Mouse (Mus musculus): ENCODE results near the gene Macf1. TPM values are rescaled to one million over a fixed set of nuclear protein-coding genes. Genes with fewer than 3 reads are reported as not detected.

Gene Macf1
- polyA plus RNA-seq, 1 experiment: 60.4 TPM

GRCm38 (mm10) chr4:123313010-123313409 lies 371.1 kb downstream of the Macf1 start:
- H3K4me3 ChIP-seq (ENCODE audit: insufficient read depth, poor library complexity, severe bottlenecking): no peak overlapping the region
- TF ChIP-seq MAX (IDR thresholded peaks at IDR 0.05) (no peak), MYOG (IDR thresholded peaks at IDR 0.05; ENCODE audit: control insufficient read depth, extremely low read depth, insufficient read length) (no peak), MYOD1 (IDR thresholded peaks at IDR 0.05; ENCODE audit: control insufficient read depth, insufficient read length, low read depth) (no peak), FOSL1 (IDR thresholded peaks at IDR 0.05; ENCODE audit: insufficient read depth, low read length, poor library complexity, severe bottlenecking) (no peak)
- H3K27me3 ChIP-seq (ENCODE audit: control insufficient read depth, insufficient read depth, insufficient read length): no peaks in the 10 kb centered on the region
- no peak overlapping the region for H3ac ChIP-seq (ENCODE audit: control insufficient read depth, insufficient read length, low read depth)
- H3K79me3 ChIP-seq (ENCODE audit: low read depth): no peaks in the 10 kb centered on the region
- no peaks in the 10 kb centered on the region for H3K36me3 ChIP-seq (ENCODE audit: control insufficient read depth, insufficient read depth)
- no peaks in the 10 kb centered on the region for H3K79me2 ChIP-seq (ENCODE audit: control insufficient read depth, insufficient read depth)

- Histone ChIP-seq H3K36me3 (ENCODE audit: control insufficient read depth, insufficient read depth) (no peaks in the 10 kb centered on the region), H3K27me3 (ENCODE audit: control insufficient read depth, insufficient read depth, insufficient read length) (no peaks in the 10 kb centered on the region), H3K79me2 (ENCODE audit: control insufficient read depth, insufficient read depth) (no peaks in the 10 kb centered on the region), H3K4me3 (ENCODE audit: insufficient read depth, poor library complexity, severe bottlenecking) (no peak overlapping the region), H3K79me3 (ENCODE audit: low read depth) (no peaks in the 10 kb centered on the region), H3ac (ENCODE audit: control insufficient read depth, insufficient read length, low read depth) (no peak overlapping the region)
- TF ChIP-seq MYOG (IDR thresholded peaks at IDR 0.05; ENCODE audit: control insufficient read depth, extremely low read depth, insufficient read length) (no peak), CTCF (IDR thresholded peaks at IDR 0.05; ENCODE audit: control insufficient read depth, insufficient read depth, insufficient read length) (no peak), CEBPB (IDR thresholded peaks at IDR 0.05; ENCODE audit: low read depth) (no peak), MAX (IDR thresholded peaks at IDR 0.05) (no peak), USF1 (IDR thresholded peaks at IDR 0.05; ENCODE audit: low read depth) (no peak), FOSL1 (IDR thresholded peaks at IDR 0.05; ENCODE audit: insufficient read depth, low read length, poor library complexity, severe bottlenecking) (no peak)
These were observed 372.3 kb downstream of the Macf1 start for GRCm38 (mm10) chr4:123311845-123312244.

GRCm38 (mm10) chr4:123308292-123308691 lies 375.9 kb downstream of the Macf1 start:
- TF ChIP-seq FOSL1 (IDR thresholded peaks at IDR 0.05; ENCODE audit: insufficient read depth, low read length, poor library complexity, severe bottlenecking) (no peak), CTCF (IDR thresholded peaks at IDR 0.05; ENCODE audit: control insufficient read depth, insufficient read depth, insufficient read length) (no peak), MYOG (IDR thresholded peaks at IDR 0.05; ENCODE audit: control insufficient read depth, extremely low read depth, insufficient read length) (no peak), MYOD1 (IDR thresholded peaks at IDR 0.05; ENCODE audit: control insufficient read depth, insufficient read length, low read depth) (no peak), MAX (IDR thresholded peaks at IDR 0.05) (no peak), USF1 (IDR thresholded peaks at IDR 0.05; ENCODE audit: low read depth) (no peak), CEBPB (IDR thresholded peaks at IDR 0.05; ENCODE audit: low read depth) (no peak)
- Histone ChIP-seq H3ac (ENCODE audit: control insufficient read depth, insufficient read length, low read depth) (no peak overlapping the region), H3K27me3 (ENCODE audit: control insufficient read depth, insufficient read depth, insufficient read length) (no peaks in the 10 kb centered on the region), H3K79me3 (ENCODE audit: low read depth) (no peaks in the 10 kb centered on the region), H3K36me3 (ENCODE audit: control insufficient read depth, insufficient read depth) (peaks cover 11% of the 10 kb centered on the region), H3K79me2 (ENCODE audit: control insufficient read depth, insufficient read depth) (no peaks in the 10 kb centered on the region), H3K4me3 (ENCODE audit: insufficient read depth, poor library complexity, severe bottlenecking) (no peak overlapping the region)

GRCm38 (mm10) chr4:123306999-123307398 lies 377.2 kb downstream of the Macf1 start:
- TF ChIP-seq CTCF (IDR thresholded peaks at IDR 0.05; ENCODE audit: control insufficient read depth, insufficient read depth, insufficient read length) (no peak), CEBPB (IDR thresholded peaks at IDR 0.05; ENCODE audit: low read depth) (no peak), MYOG (IDR thresholded peaks at IDR 0.05; ENCODE audit: control insufficient read depth, extremely low read depth, insufficient read length) (no peak), USF1 (IDR thresholded peaks at IDR 0.05; ENCODE audit: low read depth) (no peak), MYOD1 (IDR thresholded peaks at IDR 0.05; ENCODE audit: control insufficient read depth, insufficient read length, low read depth) (no peak), FOSL1 (IDR thresholded peaks at IDR 0.05; ENCODE audit: insufficient read depth, low read length, poor library complexity, severe bottlenecking) (no peak), MAX (IDR thresholded peaks at IDR 0.05) (no peak)
- Histone ChIP-seq H3K27me3 (ENCODE audit: control insufficient read depth, insufficient read depth, insufficient read length) (no peaks in the 10 kb centered on the region), H3K4me3 (ENCODE audit: insufficient read depth, poor library complexity, severe bottlenecking) (no peak overlapping the region), H3K79me3 (ENCODE audit: low read depth) (no peaks in the 10 kb centered on the region), H3K36me3 (ENCODE audit: control insufficient read depth, insufficient read depth) (peaks cover 24% of the 10 kb centered on the region), H3K79me2 (ENCODE audit: control insufficient read depth, insufficient read depth) (no peaks in the 10 kb centered on the region), H3ac (ENCODE audit: control insufficient read depth, insufficient read length, low read depth) (no peak overlapping the region)

GRCm38 (mm10) chr4:123305789-123306188 lies 378.4 kb downstream of the Macf1 start:
- peak; percentile 27 for TF ChIP-seq CTCF (IDR thresholded peaks at IDR 0.05; ENCODE audit: control insufficient read depth, insufficient read depth, insufficient read length)
- TF ChIP-seq MAX (IDR thresholded peaks at IDR 0.05): no peak
- H3K36me3 ChIP-seq (ENCODE audit: control insufficient read depth, insufficient read depth): peaks cover 36% of the 10 kb centered on the region
- H3ac ChIP-seq (ENCODE audit: control insufficient read depth, insufficient read length, low read depth): no peak overlapping the region
- H3K79me2 ChIP-seq (ENCODE audit: control insufficient read depth, insufficient read depth): no peaks in the 10 kb centered on the region
- H3K4me3 ChIP-seq (ENCODE audit: insufficient read depth, poor library complexity, severe bottlenecking): no peak overlapping the region
- H3K27me3 ChIP-seq (ENCODE audit: control insufficient read depth, insufficient read depth, insufficient read length): no peaks in the 10 kb centered on the region
- H3K79me3 ChIP-seq (ENCODE audit: low read depth): no peaks in the 10 kb centered on the region

Small RNA genes lying within 50 kb of the gene (microRNA-seq; reads per million reads assigned to microRNA genes)
- not detected for gene Mir6398 (ENCODE audit: borderline microRNAs expressed)

Other genes starting within 250 kb of the Macf1 start
- 322 TPM for gene Ndufs5, start 33.8 kb upstream of the Macf1 start, polyA plus RNA-seq (2012; fragmentation: generic; extraction: Trizol)
- gene Akirin1, start 66.0 kb upstream of the Macf1 start, polyA plus RNA-seq (2012; fragmentation: generic; extraction: Trizol): 21.8 TPM
- 0.14 TPM for gene Rhbdl2, start 103.5 kb upstream of the Macf1 start, polyA plus RNA-seq (2012; fragmentation: generic; extraction: Trizol)
- not detected for gene 4933427I04Rik, start 175.3 kb upstream of the Macf1 start, polyA plus RNA-seq (2012; fragmentation: generic; extraction: Trizol)
- 21.8 TPM for gene Mycbp, start 220.5 kb upstream of the Macf1 start, polyA plus RNA-seq (2012; fragmentation: generic; extraction: Trizol)
- gene Rragc, start 233.1 kb upstream of the Macf1 start, polyA plus RNA-seq (2012; fragmentation: generic; extraction: Trizol): 43.5 TPM
- gene 4930535I16Rik, start 233.7 kb upstream of the Macf1 start, polyA plus RNA-seq (2012; fragmentation: generic; extraction: Trizol): 0.22 TPM